Mouse (Mus musculus): Measurements from ENCODE around the gene Vasn. TPM values are rescaled to one million over a fixed set of nuclear protein-coding genes. Genes with fewer than 3 reads are reported as not detected.

The Vasn gene
- polyA plus RNA-seq, 1 experiment from 2014 or later = 18.4 TPM

DNA sequence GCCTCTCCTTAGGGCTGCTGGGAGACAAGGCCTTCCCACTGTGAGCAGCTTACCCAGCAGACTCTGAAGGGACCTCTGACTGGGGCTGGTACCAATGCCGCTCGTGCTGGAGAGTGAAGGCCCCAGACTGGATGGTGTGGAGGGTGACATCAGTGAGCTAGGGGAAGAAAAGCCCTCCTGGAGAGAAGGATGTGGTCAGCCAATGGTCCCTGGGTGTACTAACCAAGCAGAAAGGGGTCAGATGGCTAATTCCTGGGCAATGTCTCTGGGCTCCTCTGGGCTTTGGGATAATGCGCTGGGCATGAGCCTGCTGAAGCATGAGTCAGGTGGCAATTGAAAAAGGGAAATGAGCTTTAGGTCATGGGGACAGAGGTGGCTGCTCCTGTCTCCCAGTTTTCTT, 6.1 kb upstream of the Vasn start:
- H3K27me3 ChIP-seq (ENCODE audit: control insufficient read depth, insufficient read depth, low read length) = no peaks in the 10 kb centered on the region
- H3K4me3 ChIP-seq (replicated peaks; ENCODE audit: low read length) = no peak overlapping the region
- no peak overlapping the region for H3K9ac ChIP-seq (ENCODE audit: low read length)
- no peak for ATAC-seq (ENCODE audit: insufficient read depth, low FRiP score)
- no peaks in the 10 kb centered on the region for H3K4me1 ChIP-seq (ENCODE audit: control insufficient read depth, insufficient read depth, low read length)
- 89% methylated on average over 3 of the region's 3 CpGs for WGBS
- H3K27ac ChIP-seq (ENCODE audit: low read length) = no peak overlapping the region
- H3K9me3 ChIP-seq (replicated peaks; ENCODE audit: control insufficient read depth, low read length) = no peaks in the 10 kb centered on the region
- no peak overlapping the region for H3K4me2 ChIP-seq (ENCODE audit: low read depth, low read length)
- 0 out of 2 replicates have a peak, but pooled peaks cover 5% of the 10 kb centered on the region for H3K36me3 ChIP-seq (ENCODE audit: control insufficient read depth, insufficient read depth, low read length)

DNA sequence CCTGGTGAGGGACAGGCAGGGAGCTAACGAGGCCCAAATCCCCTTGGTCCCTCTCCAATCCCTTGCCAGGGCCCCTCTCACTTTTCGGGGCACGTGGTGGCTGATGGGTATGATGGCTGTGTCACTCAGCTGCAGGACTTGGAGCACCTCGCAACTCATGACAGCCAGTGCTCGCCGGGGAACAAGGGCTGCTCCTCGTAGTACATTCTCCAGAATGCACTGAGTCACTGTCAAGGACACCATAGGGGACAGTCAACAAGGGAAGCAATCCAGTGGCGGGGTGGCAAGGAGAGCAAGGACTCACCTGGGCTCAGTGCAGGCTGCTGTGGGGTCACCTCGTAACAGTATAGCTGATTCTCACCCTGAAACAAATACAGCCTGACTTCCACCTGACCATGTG, 5.1 kb upstream of the Vasn start:
- WGBS = 88% methylated on average over 9 of the region's 9 CpGs
- H3K9ac ChIP-seq (ENCODE audit: low read length) = no peak overlapping the region
- no peak for ATAC-seq (ENCODE audit: insufficient read depth, low FRiP score)
- H3K27me3 ChIP-seq (ENCODE audit: control insufficient read depth, insufficient read depth, low read length) = no peaks in the 10 kb centered on the region
- peaks cover 5% of the 10 kb centered on the region; the same call in 1 of the 2 replicates for H3K4me1 ChIP-seq (ENCODE audit: control insufficient read depth, insufficient read depth, low read length)
- no peak overlapping the region for H3K4me3 ChIP-seq (replicated peaks; ENCODE audit: low read length)
- H3K4me2 ChIP-seq (ENCODE audit: low read depth, low read length) = no peak overlapping the region
- H3K36me3 ChIP-seq (ENCODE audit: control insufficient read depth, insufficient read depth, low read length) = 0 out of 2 replicates have a peak, but pooled peaks cover 5% of the 10 kb centered on the region
- H3K27ac ChIP-seq (ENCODE audit: low read length) = no peak overlapping the region
- no peaks in the 10 kb centered on the region for H3K9me3 ChIP-seq (replicated peaks; ENCODE audit: control insufficient read depth, low read length)

DNA sequence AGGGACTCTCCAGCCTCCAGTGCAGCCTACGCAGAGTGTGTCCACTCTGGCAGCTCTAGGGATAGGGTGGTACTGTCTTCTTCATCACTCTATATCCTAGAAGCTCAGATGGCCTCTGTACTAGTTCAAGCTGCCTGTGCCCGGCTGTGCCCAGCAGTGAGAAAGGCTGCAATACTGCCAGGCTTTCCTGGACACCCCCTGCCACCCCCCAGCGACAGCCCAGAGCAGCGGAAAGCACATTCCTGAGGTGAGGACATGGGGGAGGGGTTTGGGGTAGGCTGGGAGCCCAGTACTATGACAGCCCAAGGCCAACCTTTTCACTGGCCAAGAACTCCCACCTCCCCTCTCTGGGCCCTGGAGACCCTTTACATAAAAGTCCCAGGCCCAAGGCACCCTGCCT, 4.0 kb upstream of the Vasn start:
- 68% methylated on average over 4 of the region's 4 CpGs for WGBS
- Histone ChIP-seq H3K4me3 (replicated peaks; ENCODE audit: low read length) (no peak overlapping the region), H3K27me3 (ENCODE audit: control insufficient read depth, insufficient read depth, low read length) (no peaks in the 10 kb centered on the region), H3K36me3 (ENCODE audit: control insufficient read depth, insufficient read depth, low read length) (0 out of 2 replicates have a peak, but pooled peaks cover 5% of the 10 kb centered on the region), H3K4me1 (ENCODE audit: control insufficient read depth, insufficient read depth, low read length) (peaks cover 11% of the 10 kb centered on the region), H3K27ac (ENCODE audit: low read length) (no peak overlapping the region), H3K4me2 (ENCODE audit: low read depth, low read length) (no peak overlapping the region), H3K9ac (ENCODE audit: low read length) (no peak overlapping the region; the same call in 1 of the 2 replicates), H3K9me3 (replicated peaks; ENCODE audit: control insufficient read depth, low read length) (no peaks in the 10 kb centered on the region)
- no peak for ATAC-seq (ENCODE audit: insufficient read depth, low FRiP score)

- Histone ChIP-seq H3K27ac (ENCODE audit: low read length) (no peak overlapping the region), H3K36me3 (ENCODE audit: control insufficient read depth, insufficient read depth, low read length) (0 out of 2 replicates have a peak, but pooled peaks cover 5% of the 10 kb centered on the region), H3K27me3 (ENCODE audit: control insufficient read depth, insufficient read depth, low read length) (no peaks in the 10 kb centered on the region), H3K9me3 (replicated peaks; ENCODE audit: control insufficient read depth, low read length) (no peaks in the 10 kb centered on the region), H3K4me2 (ENCODE audit: low read depth, low read length) (no peak overlapping the region), H3K4me1 (ENCODE audit: control insufficient read depth, insufficient read depth, low read length) (peaks cover 43% of the 10 kb centered on the region), H3K4me3 (replicated peaks; ENCODE audit: low read length) (no peak overlapping the region), H3K9ac (ENCODE audit: low read length) (no peak overlapping the region)
- WGBS = 77% methylated on average over 3 of the region's 3 CpGs
- ATAC-seq (ENCODE audit: insufficient read depth, low FRiP score) = no peak
These were observed 800 bp upstream of the Vasn start for GRCm38 (mm10) chr16:4638891-4639390.

GRCm38 (mm10) chr16:4640267-4641005, 695 bp downstream of the Vasn start:
- Histone ChIP-seq H3K9ac (ENCODE audit: low read length) (peak overlapping the region; percentile 89), H3K4me3 (replicated peaks; ENCODE audit: low read length) (peak overlapping the region; percentile 83), H3K27ac (ENCODE audit: low read length) (peak overlapping the region; percentile 97), H3K4me2 (ENCODE audit: low read depth, low read length) (peak overlapping the region; percentile 78), H3K9me3 (replicated peaks; ENCODE audit: control insufficient read depth, low read length) (no peaks in the 10 kb centered on the region), H3K36me3 (ENCODE audit: control insufficient read depth, insufficient read depth, low read length) (no peaks in the 10 kb centered on the region), H3K27me3 (ENCODE audit: control insufficient read depth, insufficient read depth, low read length) (no peaks in the 10 kb centered on the region), H3K4me1 (ENCODE audit: control insufficient read depth, insufficient read depth, low read length) (peaks cover 46% of the 10 kb centered on the region)
- WGBS = 2% methylated on average over 17 of the region's 17 CpGs
- peak; percentile 32 for ATAC-seq (ENCODE audit: insufficient read depth, low FRiP score)

DNA sequence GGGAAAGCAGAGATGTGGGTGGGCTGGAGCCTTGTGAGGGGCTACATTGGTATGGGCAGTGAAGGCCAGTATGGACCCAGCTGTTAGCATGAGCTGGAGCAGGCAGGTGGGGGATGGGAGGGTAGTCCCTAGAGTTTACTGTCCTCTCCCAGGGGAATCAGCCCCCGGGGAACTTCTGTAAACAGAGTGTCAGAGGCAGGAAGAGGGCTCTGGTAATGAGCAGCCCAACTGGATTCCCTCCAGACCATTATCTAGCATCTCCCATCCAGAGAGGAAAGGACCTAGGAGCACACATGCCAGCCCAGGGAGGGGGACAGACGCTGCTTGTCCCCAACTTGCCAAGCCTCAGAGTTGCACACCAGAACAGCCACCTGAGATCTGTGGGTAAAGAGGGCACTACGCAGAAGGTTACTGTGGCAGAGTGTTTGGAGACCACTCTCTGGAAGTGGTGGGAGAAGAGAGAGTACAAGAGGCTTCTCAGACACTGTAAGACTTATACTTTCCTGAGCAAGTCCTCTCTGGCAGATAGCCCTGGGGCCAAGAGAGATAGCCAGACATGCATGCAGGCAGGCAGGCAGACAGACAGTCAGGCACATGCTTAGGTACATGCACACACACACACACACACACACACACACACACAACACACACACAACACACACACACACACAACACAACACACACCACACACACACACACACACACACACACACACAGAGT, 1.5 kb downstream of the Vasn start:
- WGBS = 23% methylated on average over 3 of the region's 3 CpGs
- H3K4me3 ChIP-seq (replicated peaks; ENCODE audit: low read length) = peak overlapping the region; percentile 83
- H3K27ac ChIP-seq (ENCODE audit: low read length) = peak overlapping the region; percentile 97
- H3K4me2 ChIP-seq (ENCODE audit: low read depth, low read length) = peak overlapping the region; percentile 78
- H3K27me3 ChIP-seq (ENCODE audit: control insufficient read depth, insufficient read depth, low read length) = no peaks in the 10 kb centered on the region
- H3K9ac ChIP-seq (ENCODE audit: low read length) = peak overlapping the region; percentile 89
- no peak for ATAC-seq (ENCODE audit: insufficient read depth, low FRiP score)
- H3K4me1 ChIP-seq (ENCODE audit: control insufficient read depth, insufficient read depth, low read length) = peaks cover 51% of the 10 kb centered on the region
- no peaks in the 10 kb centered on the region for H3K9me3 ChIP-seq (replicated peaks; ENCODE audit: control insufficient read depth, low read length)
- H3K36me3 ChIP-seq (ENCODE audit: control insufficient read depth, insufficient read depth, low read length) = no peaks in the 10 kb centered on the region

DNA sequence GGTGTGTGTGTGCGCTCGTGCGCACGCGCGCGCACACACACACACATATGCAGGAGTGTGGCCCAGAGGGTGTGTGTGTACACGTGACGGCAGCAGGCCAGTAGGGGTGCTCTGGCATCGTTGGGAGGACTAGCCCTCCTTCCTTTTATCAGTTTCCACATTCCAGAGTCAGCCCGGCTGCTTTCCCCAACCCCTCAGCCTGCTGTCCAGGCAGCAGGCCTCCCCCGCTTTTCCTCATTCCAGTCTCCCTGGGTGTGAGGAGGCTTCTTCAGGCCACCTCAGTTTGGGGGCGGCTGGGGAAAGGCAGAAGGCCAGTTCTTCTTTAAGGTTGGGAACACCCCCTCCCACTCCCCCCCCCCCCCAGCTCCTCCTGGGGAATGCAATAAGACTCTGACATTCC, 2.4 kb downstream of the Vasn start:
- peak; percentile 71 for ATAC-seq (ENCODE audit: insufficient read depth, low FRiP score)
- Histone ChIP-seq H3K27ac (ENCODE audit: low read length) (peak overlapping the region; percentile 97), H3K4me3 (replicated peaks; ENCODE audit: low read length) (peak overlapping the region; percentile 83), H3K9ac (ENCODE audit: low read length) (peak overlapping the region; percentile 60), H3K36me3 (ENCODE audit: control insufficient read depth, insufficient read depth, low read length) (no peaks in the 10 kb centered on the region), H3K4me1 (ENCODE audit: control insufficient read depth, insufficient read depth, low read length) (peaks cover 60% of the 10 kb centered on the region), H3K9me3 (replicated peaks; ENCODE audit: control insufficient read depth, low read length) (no peaks in the 10 kb centered on the region), H3K4me2 (ENCODE audit: low read depth, low read length) (peak overlapping the region; percentile 78), H3K27me3 (ENCODE audit: control insufficient read depth, insufficient read depth, low read length) (no peaks in the 10 kb centered on the region)
- 23% methylated on average over 13 of the region's 13 CpGs for WGBS

DNA sequence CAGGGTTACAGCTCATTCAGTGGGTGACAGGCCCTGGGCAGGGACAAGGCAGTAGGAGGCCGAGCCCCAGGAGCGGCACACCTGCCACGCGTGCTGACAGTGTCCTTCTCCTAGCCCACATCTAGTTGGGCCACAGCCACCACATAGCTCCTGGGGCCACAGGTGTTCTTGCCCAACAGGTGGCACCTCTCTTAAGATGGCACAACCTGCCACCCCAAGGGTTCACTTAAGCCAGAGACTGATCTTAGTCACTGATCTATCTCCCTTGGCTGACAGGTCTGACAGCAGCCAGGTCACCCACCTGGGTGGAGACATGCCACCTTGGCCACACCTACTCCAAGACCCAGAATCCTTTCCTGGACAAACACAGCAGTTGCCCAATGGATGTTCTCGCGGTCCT, 3.2 kb downstream of the Vasn start:
- peak overlapping the region; percentile 60 for H3K9ac ChIP-seq (ENCODE audit: low read length)
- peaks cover 62% of the 10 kb centered on the region for H3K4me1 ChIP-seq (ENCODE audit: control insufficient read depth, insufficient read depth, low read length)
- 57% methylated on average over 6 of the region's 6 CpGs for WGBS
- ATAC-seq (ENCODE audit: insufficient read depth, low FRiP score) = no peak
- peak overlapping the region; percentile 83 for H3K4me3 ChIP-seq (replicated peaks; ENCODE audit: low read length)
- peak overlapping the region; percentile 97 for H3K27ac ChIP-seq (ENCODE audit: low read length)
- H3K9me3 ChIP-seq (replicated peaks; ENCODE audit: control insufficient read depth, low read length) = no peaks in the 10 kb centered on the region
- H3K4me2 ChIP-seq (ENCODE audit: low read depth, low read length) = peak overlapping the region; percentile 78
- no peaks in the 10 kb centered on the region for H3K36me3 ChIP-seq (ENCODE audit: control insufficient read depth, insufficient read depth, low read length)
- H3K27me3 ChIP-seq (ENCODE audit: control insufficient read depth, insufficient read depth, low read length) = no peaks in the 10 kb centered on the region
